Mouse (Mus musculus) C2C12 (cell line): ENCODE results near the gene Fam107b. TPM values are rescaled to one million over a fixed set of nuclear protein-coding genes. Genes with fewer than 3 reads are reported as not detected.

Experiments
- H3K27me3 ChIP-seq: one replicate; pipeline ENCODE4 v1.6.1; 2011; ENCODE audit not compliant: control insufficient read depth, insufficient read depth, insufficient read length
- H3K36me3 ChIP-seq: one replicate; pipeline ENCODE4 v1.6.1; 2011; ENCODE audit not compliant: control insufficient read depth, insufficient read depth
- H3K4me3 ChIP-seq: one replicate; pipeline ENCODE4 v1.5.1; 2011; ENCODE audit warnings: mild to moderate bottlenecking, control low read depth; ENCODE audit not compliant: poor library complexity, insufficient read depth, severe bottlenecking
- H3K79me2 ChIP-seq: one replicate; pipeline ENCODE4 v1.6.1; 2011; ENCODE audit not compliant: control insufficient read depth, insufficient read depth
- H3K79me3 ChIP-seq: one replicate; pipeline ENCODE4 v1.6.1; 2011; ENCODE audit warnings: low read depth, control low read depth
- H3ac ChIP-seq: one replicate; pipeline ENCODE3; 2011; ENCODE audit warnings: low read depth; ENCODE audit not compliant: control insufficient read depth, insufficient read length
- CEBPB ChIP-seq: IDR thresholded peaks from one replicate; pipeline ENCODE4 v1.6.1; 2011; ENCODE audit warnings: low read depth, mild to moderate bottlenecking, control low read depth, moderate library complexity
- CTCF ChIP-seq: IDR thresholded peaks from one replicate; pipeline ENCODE4 v1.5.1; 2011; ENCODE audit not compliant: control insufficient read depth, insufficient read depth, insufficient read length
- FOSL1 ChIP-seq: IDR thresholded peaks from one replicate; pipeline ENCODE4 v1.8.0; 2011; ENCODE audit warnings: mild to moderate bottlenecking, low read length; ENCODE audit not compliant: poor library complexity, insufficient read depth, severe bottlenecking
- MAX ChIP-seq: IDR thresholded peaks from one replicate; pipeline ENCODE4 v1.6.1; 2011; ENCODE audit warnings: mild to moderate bottlenecking, control low read depth
- MYOD1 ChIP-seq: IDR thresholded peaks from one replicate; pipeline ENCODE4 v1.6.1; 2011; ENCODE audit warnings: low read depth; ENCODE audit not compliant: control insufficient read depth, insufficient read length
- MYOG ChIP-seq: IDR thresholded peaks from one replicate; pipeline ENCODE4 v1.6.1; 2011; ENCODE audit not compliant: control insufficient read depth, insufficient read length; ENCODE audit errors: extremely low read depth
- USF1 ChIP-seq: IDR thresholded peaks from one replicate; pipeline ENCODE4 v1.6.1; 2011; ENCODE audit warnings: low read depth, mild to moderate bottlenecking, control low read depth, moderate library complexity
- polyA plus RNA-seq: library from polyadenylated mRNA; unstranded; fragments of >200 nt; fragmentation: generic; extraction: Trizol; gene quantifications from one replicate; pipeline ENCODE4 v1.2.1, GENCODE M21; 2012; ENCODE audit warnings: missing spikeins

Gene Fam107b
- polyA plus RNA-seq, 1 experiment = 16.6 TPM

- Histone ChIP-seq H3ac (no peak overlapping the region), H3K36me3 (no peaks in the 10 kb centered on the region), H3K27me3 (no peaks in the 10 kb centered on the region), H3K79me3 (no peaks in the 10 kb centered on the region), H3K4me3 (no peak overlapping the region), H3K79me2 (no peaks in the 10 kb centered on the region)
- TF ChIP-seq FOSL1 (no peak), CEBPB (no peak), MAX (no peak), MYOG (no peak), CTCF (no peak), USF1 (no peak), MYOD1 (no peak)
Observed at GRCm38 (mm10) chr2:3707236-3707635, 136.9 kb downstream of the Fam107b start.

GRCm38 (mm10) chr2:3708621-3709020 is 138.3 kb downstream of the Fam107b start:
- H3ac ChIP-seq = no peak overlapping the region
- H3K4me3 ChIP-seq = no peak overlapping the region
- TF ChIP-seq CTCF (no peak), MYOD1 (no peak), MYOG (no peak), CEBPB (no peak), FOSL1 (no peak), MAX (no peak), USF1 (no peak)
- H3K36me3 ChIP-seq = no peaks in the 10 kb centered on the region
- H3K79me2 ChIP-seq = peaks cover 2% of the 10 kb centered on the region
- H3K79me3 ChIP-seq = no peaks in the 10 kb centered on the region
- H3K27me3 ChIP-seq = no peaks in the 10 kb centered on the region

GRCm38 (mm10) chr2:3709882-3710281 is 139.6 kb downstream of the Fam107b start:
- TF ChIP-seq MYOD1 (no peak), CEBPB (no peak), MYOG (no peak), CTCF (no peak), FOSL1 (no peak), MAX (no peak), USF1 (no peak)
- no peaks in the 10 kb centered on the region for H3K27me3 ChIP-seq
- no peaks in the 10 kb centered on the region for H3K36me3 ChIP-seq

GRCm38 (mm10) chr2:3710521-3710920 is 140.2 kb downstream of the Fam107b start:
- Histone ChIP-seq H3K79me2 (peaks cover 21% of the 10 kb centered on the region), H3ac (no peak overlapping the region), H3K36me3 (no peaks in the 10 kb centered on the region), H3K79me3 (peaks cover 14% of the 10 kb centered on the region), H3K4me3 (no peak overlapping the region), H3K27me3 (no peaks in the 10 kb centered on the region)
- TF ChIP-seq MYOD1 (no peak), FOSL1 (no peak), CTCF (no peak), CEBPB (no peak), USF1 (no peak), MAX (no peak), MYOG (no peak)

More at GRCm38 (mm10) chr2:3709882-3710281, 139.6 kb downstream of the Fam107b start:
- Histone ChIP-seq H3K79me2 (peaks cover 15% of the 10 kb centered on the region), H3ac (no peak overlapping the region), H3K4me3 (no peak overlapping the region), H3K79me3 (peaks cover 9% of the 10 kb centered on the region)

GRCm38 (mm10) chr2:3712369-3713042 is 142.2 kb downstream of the Fam107b start:
- peaks cover 32% of the 10 kb centered on the region for H3K79me3 ChIP-seq
- H3K36me3 ChIP-seq = no peaks in the 10 kb centered on the region
- H3K79me2 ChIP-seq = peaks cover 41% of the 10 kb centered on the region
- H3K4me3 ChIP-seq = no peak overlapping the region
- H3ac ChIP-seq = no peak overlapping the region
- no peaks in the 10 kb centered on the region for H3K27me3 ChIP-seq
- TF ChIP-seq CTCF (no peak), MYOG (no peak), FOSL1 (peak; percentile 4), MAX (no peak), USF1 (peak; percentile 25), MYOD1 (no peak), CEBPB (peak; percentile 20)
